Mouse (Mus musculus) lung, adult 10 weeks (tissue): ENCODE results near the gene Klk11. TPM values are rescaled to one million over a fixed set of nuclear protein-coding genes. Genes with fewer than 3 reads are reported as not detected.

Experiments
- polyA plus RNA-seq: library from polyadenylated mRNA; stranded (reverse); fragments of 350-450 nt; fragmentation: Illumina TruSeq; extraction: RNeasy Lipid Tissue Mini Kit (QIAGEN cat#74804); gene quantifications from one replicate; pipeline ENCODE4 v1.2.3, GENCODE M21; 2014; ENCODE audit warnings: low read depth, low replicate concordance; ENCODE audit not compliant: insufficient read depth

The Klk11 gene
- 1.8 TPM for polyA plus RNA-seq

DNA sequence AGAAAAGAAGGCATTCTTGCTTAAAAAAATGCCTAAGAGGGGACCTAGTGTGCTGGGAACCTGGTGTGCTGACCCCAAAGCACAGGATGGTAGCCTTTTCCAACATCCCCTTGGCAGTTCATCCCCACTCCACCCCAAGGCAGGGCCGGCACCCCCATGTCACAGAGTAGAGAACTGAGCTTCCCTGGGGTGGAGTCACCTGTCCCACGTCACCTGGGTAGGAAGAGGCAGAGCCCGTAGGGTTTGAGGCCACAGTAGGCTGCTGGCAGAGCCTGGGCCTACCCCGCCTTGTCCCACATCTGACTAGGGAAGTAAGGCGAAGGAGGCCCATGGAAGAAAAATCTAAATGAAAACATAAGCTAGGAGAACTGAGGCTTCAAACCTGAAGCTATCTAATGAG, at the start of gene Klk11:
Gene Klk11, plus strand, starts transcription at position 241 of the 400 bp plus-strand sequence.

DNA sequence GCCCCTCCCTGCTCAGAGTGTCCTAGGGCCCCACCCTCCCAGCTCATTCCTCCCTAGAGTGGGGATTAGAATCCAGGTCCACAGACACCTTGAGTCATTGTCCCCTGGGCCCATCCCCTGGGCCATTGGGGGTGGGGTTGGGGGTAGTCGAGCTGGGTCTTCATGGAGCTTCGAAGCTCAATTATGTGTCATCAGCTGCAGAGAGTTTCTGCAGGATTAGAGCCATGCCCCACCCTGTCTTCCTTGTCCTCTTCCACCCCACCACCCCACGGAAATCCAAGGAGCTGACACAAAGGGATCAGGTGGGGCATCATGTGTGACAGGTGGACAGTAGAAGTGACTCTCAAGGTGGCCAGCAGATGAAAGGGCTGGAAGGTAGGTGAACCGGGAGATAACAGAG, 5.8 kb upstream of the Klk11 start, which contains the start of gene Klk12:
Gene Klk12, plus strand, starts transcription at position 301 of the 400 bp plus-strand sequence.

DNA sequence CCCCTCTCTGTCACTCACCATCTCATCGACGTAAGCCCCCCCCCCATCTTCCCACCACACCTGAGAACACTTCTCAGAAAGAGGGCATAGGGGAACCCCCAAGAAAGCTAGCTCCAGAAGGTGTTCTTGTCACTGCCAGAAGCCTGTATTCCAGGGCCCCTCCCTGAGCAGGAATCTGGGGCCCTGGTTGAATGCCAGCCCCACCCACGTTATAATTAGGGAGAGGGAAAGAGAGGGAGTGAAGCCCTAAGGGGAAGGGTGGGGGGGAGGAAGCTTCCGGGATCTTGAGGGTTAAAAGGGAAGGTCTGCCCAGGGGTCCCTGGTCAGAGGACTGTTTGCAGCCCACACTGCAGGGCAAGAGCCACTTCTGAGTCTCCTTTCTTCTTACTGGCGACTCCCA, 6.3 kb downstream of the Klk11 start, which contains the start of gene Klk10:
Gene Klk10, plus strand, starts transcription at position 290 of the 400 bp plus-strand sequence.

DNA sequence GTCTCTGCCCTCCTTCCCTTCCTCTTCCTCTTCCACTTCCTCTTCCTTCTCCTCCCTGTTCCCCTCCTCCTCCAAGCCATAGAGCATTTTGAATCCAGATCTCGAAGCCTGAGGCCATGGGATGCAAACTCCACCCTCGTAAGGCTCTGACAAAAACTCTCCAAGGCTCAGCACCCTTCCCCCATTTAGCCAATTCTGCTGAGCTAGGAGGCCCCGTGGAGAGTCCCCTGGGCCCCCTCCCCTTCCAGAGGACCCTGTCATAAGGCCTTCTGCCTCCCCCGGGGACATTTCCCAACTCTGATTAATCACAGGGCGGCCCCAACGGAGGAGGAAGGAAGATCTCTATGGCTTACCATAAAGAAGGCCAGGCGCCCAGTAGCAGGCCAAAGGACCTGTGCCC, 17.2 kb downstream of the Klk11 start, which contains the start of gene Klk9:
Gene Klk9, plus strand, starts transcription at position 301 of the 400 bp plus-strand sequence.

GRCm38 (mm10) chr7:43797333-43797769, 22.9 kb downstream of the Klk11 start, which contains the start of gene Klk8:
TSS of gene Klk8 (plus strand) at chr7:43797577.

DNA sequence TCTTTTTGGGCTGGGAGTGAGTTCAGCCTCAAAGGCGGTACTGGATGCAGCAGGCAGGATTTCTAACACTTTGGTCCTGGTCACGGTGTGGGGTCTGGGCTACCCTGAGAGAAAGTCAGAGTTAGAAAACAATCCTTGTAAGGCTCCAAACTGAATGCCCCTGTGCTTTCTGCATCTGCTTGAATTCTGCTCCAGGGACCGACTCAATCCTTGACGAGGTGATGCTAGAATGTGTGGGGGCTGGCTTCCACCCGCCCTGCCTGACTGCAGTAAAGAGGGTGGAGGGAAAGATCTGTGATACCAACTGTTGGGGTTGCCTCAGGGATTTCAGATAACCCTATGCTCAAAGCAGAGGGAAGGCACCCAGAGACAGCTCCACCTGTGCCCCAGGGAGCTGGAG, 36.6 kb downstream of the Klk11 start, which contains the start of gene Klk7:
Gene Klk7, plus strand, starts transcription at position 301 of the 400 bp plus-strand sequence.

DNA sequence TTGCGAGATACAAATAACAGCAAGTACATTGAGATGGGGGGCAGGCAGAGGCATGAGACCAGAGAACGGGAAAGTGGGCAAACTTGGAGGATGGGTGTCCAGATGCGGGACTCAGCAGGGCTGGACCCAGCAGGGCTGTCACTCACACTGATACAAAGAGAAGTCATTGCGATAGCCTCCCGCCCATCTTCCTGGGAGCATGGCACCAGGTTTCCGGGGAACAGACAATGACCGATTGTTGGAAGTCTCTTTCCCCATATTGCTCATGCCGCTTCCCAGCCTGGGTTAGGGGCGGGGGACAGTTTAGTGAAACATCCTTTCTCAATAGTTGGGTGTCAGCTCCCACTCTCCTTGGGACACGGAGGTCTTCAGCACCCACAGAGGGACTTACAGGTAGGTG, 49.8 kb downstream of the Klk11 start, which contains the start of gene Klk6:
Gene Klk6, plus strand, starts transcription at position 301 of the 400 bp plus-strand sequence.

Other genes with a start within 250 kb of the Klk11 start
- 3.8 TPM for gene Cd33, start 230.2 kb upstream of the Klk11 start, polyA plus RNA-seq
- gene Zfp658, start 212.3 kb upstream of the Klk11 start, polyA plus RNA-seq = 1.9 TPM
- 3.3 TPM for gene Zfp719, start 195.0 kb upstream of the Klk11 start, polyA plus RNA-seq
- not detected for gene Zfp819, start 167.4 kb upstream of the Klk11 start, polyA plus RNA-seq
- gene Ceacam18, start 139.9 kb upstream of the Klk11 start, polyA plus RNA-seq = not detected
- gene Siglece, start 114.4 kb upstream of the Klk11 start, polyA plus RNA-seq = 5.0 TPM
- gene Ctu1, start 102.6 kb upstream of the Klk11 start, polyA plus RNA-seq = 6.5 TPM
- 1.1 TPM for gene Klk14, start 84.2 kb upstream of the Klk11 start, polyA plus RNA-seq
- gene Klk13, start 62.0 kb upstream of the Klk11 start, polyA plus RNA-seq = 3.6 TPM
- not detected for gene Klk12, start 5.7 kb upstream of the Klk11 start, polyA plus RNA-seq
- gene Klk10, start 6.4 kb downstream of the Klk11 start, polyA plus RNA-seq = 0.92 TPM
- not detected for gene Klk9, start 17.3 kb downstream of the Klk11 start, polyA plus RNA-seq
- 20.3 TPM for gene Klk8, start 23.0 kb downstream of the Klk11 start, polyA plus RNA-seq
- not detected for gene Klk7, start 36.7 kb downstream of the Klk11 start, polyA plus RNA-seq
- not detected for gene Klk6, start 49.9 kb downstream of the Klk11 start, polyA plus RNA-seq
- gene Klk5, start 67.4 kb downstream of the Klk11 start, polyA plus RNA-seq = not detected
- not detected for gene Klk4, start 106.6 kb downstream of the Klk11 start, polyA plus RNA-seq
- gene Klk15, start 159.1 kb downstream of the Klk11 start, polyA plus RNA-seq = not detected
- not detected for gene Klk1b8, start 176.1 kb downstream of the Klk11 start, polyA plus RNA-seq
- gene Klk1b1, start 192.1 kb downstream of the Klk11 start, polyA plus RNA-seq = not detected
- not detected for gene Klk1b9, start 201.5 kb downstream of the Klk11 start, polyA plus RNA-seq
- gene Klk1b11, start 221.3 kb downstream of the Klk11 start, polyA plus RNA-seq = not detected
- not detected for gene Klk1b26, start 237.6 kb downstream of the Klk11 start, polyA plus RNA-seq